In the genomic region with DNA sequence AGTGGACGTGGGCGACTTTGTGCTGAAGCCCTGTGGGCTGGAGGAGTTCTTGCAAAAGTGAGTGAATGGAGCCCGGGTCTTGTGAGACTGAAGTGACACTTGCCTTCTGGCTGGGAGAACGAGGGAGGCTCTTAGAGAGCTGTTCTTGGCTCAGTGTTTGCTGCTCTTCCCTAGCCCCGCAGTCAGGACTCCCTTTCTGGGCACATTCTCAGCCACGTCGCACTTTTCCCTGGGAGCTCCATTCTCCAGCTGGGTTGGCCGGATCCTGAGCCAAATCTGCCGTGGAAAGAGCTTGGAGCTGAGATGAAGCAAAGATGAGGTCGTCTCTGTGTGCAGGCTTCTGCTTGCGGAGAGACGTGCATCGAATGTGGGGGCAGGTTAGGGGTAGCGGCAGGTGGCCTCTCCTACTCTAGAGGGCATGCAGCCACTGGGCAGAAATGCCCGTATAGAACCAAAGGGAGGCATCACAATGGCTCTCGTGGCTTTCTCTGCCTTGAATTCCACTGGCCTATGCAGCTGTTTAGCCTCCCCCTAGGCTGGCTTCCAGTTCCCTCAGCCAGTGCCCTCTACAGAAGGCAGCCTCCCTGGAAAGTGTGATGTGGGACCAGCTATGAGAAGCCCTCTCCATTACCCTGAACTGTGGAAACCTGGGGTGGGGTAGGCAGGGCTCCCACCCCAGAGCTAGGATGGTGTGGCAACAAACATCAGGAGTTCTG, we compare ENCODE assay signal across 8 mouse cellular contexts. TPM values are rescaled to one million over a fixed set of nuclear protein-coding genes. Genes with fewer than 3 reads are reported as not detected.
A peak's percentile ranks its signal among the peaks of the same experiment; 100 is the strongest.
DNase-seq lines count a peak whose midpoint lies in the region; ATAC-seq and TF ChIP-seq lines count a peak whose summit lies in the region.

No protein-coding gene starts in this region.

- no peaks in the 10 kb centered on the region for H3K79me2 ChIP-seq in heart, adult 2 months (replicated peaks; ENCODE audit: control insufficient read depth, insufficient read depth, low read length)

- peak; percentile 57 for DNase-seq in lung, embryonic 14.5 days
- DNase-seq in lung, postnatal 25 days (ENCODE audit: low spot score), result no peak
- peak; percentile 60 to 71 for DNase-seq in heart, adult 2 months
- DNase-seq in left cerebral cortex, postnatal 10 days (ENCODE audit: extremely low spot score in 1 of 2, low spot score in 2 of 2), result peak; percentile 62 to 67
- DNase-seq in stomach, postnatal 0 days (ENCODE audit: low spot score), result no peak
- DNase-seq in adrenal gland, adult (ENCODE audit: inconsistent age in 2 of 2, low spot score in 1 of 2), result no peak
- no peak for DNase-seq in urinary bladder, postnatal 25 days (ENCODE audit: low spot score)

- no peak for TF ChIP-seq EP300 in heart, adult 2 months (IDR thresholded peaks at IDR 0.05; ENCODE audit: insufficient read depth, low read depth, low read length)
- no peak for TF ChIP-seq EP300 in stomach, postnatal 0 days (optimal IDR thresholded peaks at IDR 0.05)

- no peak for TF ChIP-seq POLR2A in heart, adult 2 months (IDR thresholded peaks at IDR 0.05; ENCODE audit: insufficient read depth, low read depth, low read length)

- no peaks in the 10 kb centered on the region for H3K27me3 ChIP-seq in lung, embryonic 14.5 days (ENCODE audit: insufficient read depth, low read length)
- no peaks in the 10 kb centered on the region for H3K27me3 ChIP-seq in embryonic facial prominence, embryonic 15.5 days
- H3K27me3 ChIP-seq in heart, adult 2 months (ENCODE audit: control insufficient read depth, insufficient read depth, low read length), result no peaks in the 10 kb centered on the region
- H3K27me3 ChIP-seq in stomach, postnatal 0 days (ENCODE audit: control insufficient read depth, insufficient read depth, low read length), result no peaks in the 10 kb centered on the region

- H3K36me3 ChIP-seq in lung, embryonic 14.5 days (ENCODE audit: insufficient read depth), result 0 out of 2 replicates have a peak, but pooled peaks cover 3% of the 10 kb centered on the region
- H3K36me3 ChIP-seq in embryonic facial prominence, embryonic 15.5 days, result peaks cover 13% of the 10 kb centered on the region
- H3K36me3 ChIP-seq in heart, adult 2 months (ENCODE audit: control insufficient read depth, insufficient read depth, low read length), result peaks cover 33% of the 10 kb centered on the region
- peaks cover 11% of the 10 kb centered on the region for H3K36me3 ChIP-seq in stomach, postnatal 0 days (ENCODE audit: control insufficient read depth, insufficient read depth, low read length)

- 68% methylated on average over 16 of the region's 16 CpGs for WGBS in lung, embryonic 14.5 days
- WGBS in embryonic facial prominence, embryonic 15.5 days, result 60% methylated on average over 16 of the region's 16 CpGs
- 29% methylated on average over 16 of the region's 16 CpGs for WGBS in heart, adult 2 months
- WGBS in stomach, postnatal 0 days, result 53% methylated on average over 16 of the region's 16 CpGs

- H3K9ac ChIP-seq in lung, embryonic 14.5 days, result no peak overlapping the region
- no peak overlapping the region for H3K9ac ChIP-seq in embryonic facial prominence, embryonic 15.5 days
- 0 out of 2 replicates have a peak overlapping the region, but pooled peaks have one; percentile 7 for H3K9ac ChIP-seq in heart, adult 2 months (ENCODE audit: low read depth, low read length)
- H3K9ac ChIP-seq in stomach, postnatal 0 days (ENCODE audit: low read length), result no peak overlapping the region

- peaks cover 20% of the 10 kb centered on the region for H3K4me1 ChIP-seq in lung, embryonic 14.5 days (ENCODE audit: insufficient read depth)
- peaks cover 48% of the 10 kb centered on the region for H3K4me1 ChIP-seq in embryonic facial prominence, embryonic 15.5 days
- peaks cover 52% of the 10 kb centered on the region for H3K4me1 ChIP-seq in heart, adult 2 months (ENCODE audit: control insufficient read depth, insufficient read depth, low read length)
- peaks cover 6% of the 10 kb centered on the region for H3K4me1 ChIP-seq in stomach, postnatal 0 days (replicated peaks; ENCODE audit: control insufficient read depth, insufficient read depth)

- H3K27ac ChIP-seq in lung, embryonic 14.5 days (ENCODE audit: low read depth), result peak overlapping the region; percentile 83; the same call in 1 of the 2 replicates
- H3K27ac ChIP-seq in embryonic facial prominence, embryonic 15.5 days (replicated peaks), result peak overlapping the region; percentile 65
- H3K27ac ChIP-seq in heart, adult 2 months, result peak overlapping the region; percentile 94
- peak overlapping the region; percentile 71 for H3K27ac ChIP-seq in stomach, postnatal 0 days (replicated peaks)

- H3K4me3 ChIP-seq in lung, embryonic 14.5 days (ENCODE audit: low read depth, low read length), result no peak overlapping the region
- no peak overlapping the region for H3K4me3 ChIP-seq in embryonic facial prominence, embryonic 15.5 days (replicated peaks)
- no peak overlapping the region for H3K4me3 ChIP-seq in heart, adult 2 months
- H3K4me3 ChIP-seq in stomach, postnatal 0 days (ENCODE audit: low read depth, low read length), result no peak overlapping the region

- no peak overlapping the region for H3K4me2 ChIP-seq in lung, embryonic 14.5 days
- no peak overlapping the region for H3K4me2 ChIP-seq in embryonic facial prominence, embryonic 15.5 days (replicated peaks)
- no peak overlapping the region for H3K4me2 ChIP-seq in stomach, postnatal 0 days (replicated peaks; ENCODE audit: low read depth)

- intact Hi-C loops in heart, adult 2 months (cut with DNase I), result no loop called here
- intact Hi-C loops in left cerebral cortex, postnatal 10 days (cut with DNase I), result no loop called here

- TF ChIP-seq CTCF in lung, embryonic 14.5 days (IDR thresholded peaks at IDR 0.05; ENCODE audit: low read depth), result no peak
- no peak for TF ChIP-seq CTCF in heart, adult 2 months (IDR thresholded peaks at IDR 0.05)
- no peak for TF ChIP-seq CTCF in stomach, postnatal 0 days (IDR thresholded peaks at IDR 0.05; ENCODE audit: low read depth)

- H3K9me3 ChIP-seq in lung, embryonic 14.5 days (ENCODE audit: low read depth, low read length), result no peaks in the 10 kb centered on the region
- H3K9me3 ChIP-seq in embryonic facial prominence, embryonic 15.5 days (replicated peaks), result no peaks in the 10 kb centered on the region
- H3K9me3 ChIP-seq in stomach, postnatal 0 days (ENCODE audit: control insufficient read depth, low read length), result no peaks in the 10 kb centered on the region

- no peak for ATAC-seq in lung, embryonic 14.5 days (ENCODE audit: insufficient read depth)
- no peak for ATAC-seq in embryonic facial prominence, embryonic 15.5 days (ENCODE audit: insufficient number of reproducible peaks, low FRiP score, low TSS enrichment, low read depth)
- ATAC-seq in stomach, postnatal 0 days (ENCODE audit: low FRiP score, low TSS enrichment), result no peak; the same call in 1 of the 2 replicates

RNA-seq across cellular contexts. Expression of gene Pik3c2b, which starts 26.4 kb away (rescaled TPM):
- 7.1 TPM in 2 replicates for polyA plus RNA-seq in lung, embryonic 14.5 days (2014; fragmentation: Nextera tagmentation; extraction: Ambion mirVana)
- 6.2 and 8.1 TPM in 2 replicates for polyA plus RNA-seq in embryonic facial prominence, embryonic 15.5 days (2015; fragmentation: Nextera tagmentation; extraction: Ambion mirVana)
- 10 to 100 TPM; 14.6 to 19.4 TPM for total RNA-seq in heart, adult 2 months (2021)
- polyA plus RNA-seq in heart, adult 2 months (2012; rRNA removed), result 19.9 and 22.0 TPM in 2 replicates
- 10 to 100 TPM; 27.3 to 28.6 TPM for total RNA-seq in left cerebral cortex, postnatal 10 days (2021)
- 4.2 and 4.7 TPM in 2 replicates for polyA plus RNA-seq in stomach, postnatal 0 days (2015; fragmentation: Nextera tagmentation; extraction: Ambion mirVana)

RNA-seq across cellular contexts. Expression of gene Mdm4, which starts 41.5 kb away (rescaled TPM):
- 43.4 and 49.5 TPM in 2 replicates for polyA plus RNA-seq in lung, embryonic 14.5 days (2014; fragmentation: Nextera tagmentation; extraction: Ambion mirVana)
- polyA plus RNA-seq in embryonic facial prominence, embryonic 15.5 days (2015; fragmentation: Nextera tagmentation; extraction: Ambion mirVana), result 33.5 and 42.3 TPM in 2 replicates
- total RNA-seq in heart, adult 2 months (2021), result 10 to 100 TPM; 23.7 to 25.9 TPM
- polyA plus RNA-seq in heart, adult 2 months (2012; rRNA removed), result 22.9 and 43.2 TPM in 2 replicates
- total RNA-seq in left cerebral cortex, postnatal 10 days (2021), result 10 to 100 TPM; 78.7 to 82.2 TPM
- polyA plus RNA-seq in stomach, postnatal 0 days (2015; fragmentation: Nextera tagmentation; extraction: Ambion mirVana), result 11.1 and 11.3 TPM in 2 replicates

RNA-seq across cellular contexts. Expression of gene Ppp1r15b, which starts 59.1 kb away (rescaled TPM):
- polyA plus RNA-seq in lung, embryonic 14.5 days (2014; fragmentation: Nextera tagmentation; extraction: Ambion mirVana), result 51.4 and 54.3 TPM in 2 replicates
- polyA plus RNA-seq in embryonic facial prominence, embryonic 15.5 days (2015; fragmentation: Nextera tagmentation; extraction: Ambion mirVana), result 34.8 and 35.6 TPM in 2 replicates
- 10 to 100 TPM; 21.5 to 22.8 TPM for total RNA-seq in heart, adult 2 months (2021)
- 8.6 and 12.8 TPM in 2 replicates for polyA plus RNA-seq in heart, adult 2 months (2012; rRNA removed)
- total RNA-seq in left cerebral cortex, postnatal 10 days (2021), result 10 to 100 TPM; 43.6 to 44.1 TPM
- 20.7 and 22.3 TPM in 2 replicates for polyA plus RNA-seq in stomach, postnatal 0 days (2015; fragmentation: Nextera tagmentation; extraction: Ambion mirVana)

Comparison
In these comparisons a context has a peak if more than half of its experiments do, and no peak if none do; other contexts are left out.
1. DNase-seq: peak in lung, embryonic 14.5 days (single experiment), heart, adult 2 months (2 of 2) and left cerebral cortex, postnatal 10 days (2 of 2); none in lung, postnatal 25 days (single experiment), stomach, postnatal 0 days (single experiment), adrenal gland, adult (0 of 2) and urinary bladder, postnatal 25 days (single experiment).
2. Peak in every context shown above with its lines, with median percentiles within 50 percentile points of each other: H3K27ac ChIP-seq.